Mouse (Mus musculus) forebrain, embryonic 14.5 days (tissue): ENCODE data around the gene Lrrc73. TPM values are rescaled to one million over a fixed set of nuclear protein-coding genes. Genes with fewer than 3 reads are reported as not detected.
A peak's percentile ranks its signal among the peaks of the same experiment; 100 is the strongest.

Source experiments
- ATAC-seq: fragments of 200-750 bp; cut with Nextera tagmentation; 2 replicates; pipeline ENCODE4 v1.8.0; 2017; ENCODE audit warnings: mild to moderate bottlenecking, moderate library complexity
- DNase-seq: peaks from one replicate; pipeline ENCODE4 v3.0.0-alpha.2; 2015; ENCODE audit warnings: low spot score
- H3K27ac ChIP-seq: fragments of 300-500 bp; sonication (generic); 2 replicates; pipeline ENCODE4 v1.5.1; 2014; ENCODE audit warnings: low read depth, mild to moderate bottlenecking, control low read depth, low read length, moderate library complexity
- H3K27me3 ChIP-seq: fragments of 300-500 bp; sonication (generic); replicated peaks from 2 replicates; pipeline ENCODE4 v1.6.1; 2014; ENCODE audit warnings: low read length, control low read depth, mixed read lengths; ENCODE audit not compliant: control insufficient read depth, insufficient read depth
- H3K36me3 ChIP-seq: fragments of 300-500 bp; sonication (generic); 2 replicates; pipeline ENCODE4 v1.6.1; 2014; ENCODE audit warnings: low read length, control low read depth; ENCODE audit not compliant: control insufficient read depth, insufficient read depth
- H3K4me1 ChIP-seq: fragments of 300-500 bp; sonication (generic); 2 replicates; pipeline ENCODE4 v1.6.1; 2014; ENCODE audit warnings: antibody characterized with exemption, low read length, control low read depth; ENCODE audit not compliant: control insufficient read depth, insufficient read depth
- H3K4me2 ChIP-seq: fragments of 300-500 bp; sonication (generic); 2 replicates; pipeline ENCODE4 v1.6.1; 2014; ENCODE audit warnings: mild to moderate bottlenecking, control low read depth, low read length
- H3K4me3 ChIP-seq: fragments of 300-500 bp; sonication (generic); 2 replicates; pipeline ENCODE4 v1.5.1; 2014; ENCODE audit warnings: low read depth, low read length, control low read depth
- H3K9ac ChIP-seq: fragments of 300-500 bp; sonication (generic); 2 replicates; pipeline ENCODE4 v1.6.1; 2014; ENCODE audit warnings: mild to moderate bottlenecking, low read length, control low read depth, moderate library complexity
- H3K9me3 ChIP-seq: fragments of 300-500 bp; sonication (generic); replicated peaks from 2 replicates; pipeline ENCODE4 v1.6.1; 2016; ENCODE audit warnings: low read length, control low read depth, mixed read lengths; ENCODE audit not compliant: control insufficient read depth
- WGBS: fragments of 180-500 bp; shearing (Covaris S2); extraction: QIAGEN DNeasy Blood & Tissue Kit; methylation state at CpG from one replicate; pipeline ENCODE4 v1.1.7; 2014; 5-methylcytosine and 5-hydroxymethylcytosine counted together
- polyA plus RNA-seq: library from polyadenylated mRNA; unstranded; fragments of >200 nt; fragmentation: Nextera tagmentation; extraction: Ambion mirVana; gene quantifications from 2 replicates; pipeline ENCODE4 v1.2.1, GENCODE M21; 2014

The Lrrc73 gene
- polyA plus RNA-seq, 1 experiment from 2014 or later: 9.8 TPM

GRCm38 (mm10) chr17:46275506-46275905, 22.2 kb downstream of the Lrrc73 start:
- Histone ChIP-seq H3K4me2 (no peak overlapping the region), H3K36me3 (peaks cover 55% of the 10 kb centered on the region), H3K27me3 (no peaks in the 10 kb centered on the region), H3K4me3 (no peak overlapping the region), H3K9me3 (no peaks in the 10 kb centered on the region), H3K9ac (no peak overlapping the region), H3K27ac (no peak overlapping the region), H3K4me1 (no peaks in the 10 kb centered on the region)
- WGBS: 92% methylated on average over 10 of the region's 10 CpGs
- ATAC-seq (no peak), DNase-seq (no peak)

GRCm38 (mm10) chr17:46277586-46277985, 24.3 kb downstream of the Lrrc73 start:
- Histone ChIP-seq H3K9ac (0 out of 2 replicates have a peak overlapping the region, but pooled peaks have one; percentile 13), H3K4me1 (peaks cover 10% of the 10 kb centered on the region), H3K4me2 (no peak overlapping the region), H3K9me3 (no peaks in the 10 kb centered on the region), H3K27ac (no peak overlapping the region), H3K4me3 (no peak overlapping the region), H3K36me3 (peaks cover 38% of the 10 kb centered on the region), H3K27me3 (no peaks in the 10 kb centered on the region)
- WGBS: 87% methylated on average over 4 of the region's 4 CpGs
- DNase-seq: no peak
- no peak for ATAC-seq

GRCm38 (mm10) chr17:46278011-46278765, 24.9 kb downstream of the Lrrc73 start:
- 91% methylated on average over 12 of the region's 12 CpGs for WGBS
- ATAC-seq: no peak

GRCm38 (mm10) chr17:46282483-46283123, 29.3 kb downstream of the Lrrc73 start, which contains the start of gene Tjap1:
Gene Tjap1 (minus strand): TSS chr17:46283026.
- DNase-seq: peak; percentile 94
- Histone ChIP-seq H3K9me3 (no peaks in the 10 kb centered on the region), H3K4me3 (peak within 1 kb of the TSS; percentile 59), H3K4me1 (peaks cover 13% of the 10 kb centered on the region), H3K27me3 (no peaks in the 10 kb centered on the region), H3K9ac (peak within 1 kb of the TSS; percentile 80), H3K27ac (peak within 1 kb of the TSS; percentile 35; the same call in 1 of the 2 replicates), H3K4me2 (peak within 1 kb of the TSS; percentile 72), H3K36me3 (peaks cover 15% of the 10 kb centered on the region; the same call in 1 of the 2 replicates)
- peak; percentile 99 for ATAC-seq
- 0% methylated on average over 37 of the region's 37 CpGs for WGBS

More at GRCm38 (mm10) chr17:46278011-46278765, 24.9 kb downstream of the Lrrc73 start:
- peaks cover 38% of the 10 kb centered on the region for H3K36me3 ChIP-seq
- no peak overlapping the region for H3K4me2 ChIP-seq
- H3K4me3 ChIP-seq: no peak overlapping the region
- H3K9ac ChIP-seq: no peak overlapping the region
- no peaks in the 10 kb centered on the region for H3K9me3 ChIP-seq
- no peak overlapping the region for H3K27ac ChIP-seq
- peaks cover 12% of the 10 kb centered on the region for H3K4me1 ChIP-seq
- no peak for DNase-seq
- no peaks in the 10 kb centered on the region for H3K27me3 ChIP-seq

DNA sequence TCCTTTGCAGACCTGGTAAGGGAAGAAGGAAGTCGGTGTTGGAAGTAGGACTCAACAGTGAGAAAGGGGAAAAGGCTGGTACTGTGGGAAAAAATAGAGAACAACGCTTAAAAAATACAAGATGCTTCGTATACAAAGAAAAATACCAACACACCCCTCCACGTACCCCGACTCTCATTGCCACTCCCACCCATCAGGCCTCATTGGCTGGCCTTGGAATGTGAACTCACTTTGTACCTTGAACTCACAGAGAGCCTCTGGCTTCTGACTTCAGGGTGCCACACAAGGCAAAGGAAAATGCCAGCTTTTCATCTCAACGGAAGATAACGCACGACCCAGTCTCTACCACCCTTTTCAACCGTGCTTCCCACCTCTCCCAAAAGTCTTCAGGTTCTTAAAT, 29.8 kb downstream of the Lrrc73 start:
- H3K4me1 ChIP-seq: peaks cover 13% of the 10 kb centered on the region
- H3K27me3 ChIP-seq: no peaks in the 10 kb centered on the region
- peaks cover 12% of the 10 kb centered on the region; the same call in 1 of the 2 replicates for H3K36me3 ChIP-seq
- no peak for DNase-seq
- H3K4me3 ChIP-seq: peak overlapping the region; percentile 59
- H3K27ac ChIP-seq: no peak overlapping the region
- peak; percentile 73; the same call in 1 of the 2 replicates for ATAC-seq
- H3K4me2 ChIP-seq: peak overlapping the region; percentile 72
- peak overlapping the region; percentile 80 for H3K9ac ChIP-seq
- no peaks in the 10 kb centered on the region for H3K9me3 ChIP-seq
- WGBS: 24% methylated on average over 9 of the region's 9 CpGs

DNA sequence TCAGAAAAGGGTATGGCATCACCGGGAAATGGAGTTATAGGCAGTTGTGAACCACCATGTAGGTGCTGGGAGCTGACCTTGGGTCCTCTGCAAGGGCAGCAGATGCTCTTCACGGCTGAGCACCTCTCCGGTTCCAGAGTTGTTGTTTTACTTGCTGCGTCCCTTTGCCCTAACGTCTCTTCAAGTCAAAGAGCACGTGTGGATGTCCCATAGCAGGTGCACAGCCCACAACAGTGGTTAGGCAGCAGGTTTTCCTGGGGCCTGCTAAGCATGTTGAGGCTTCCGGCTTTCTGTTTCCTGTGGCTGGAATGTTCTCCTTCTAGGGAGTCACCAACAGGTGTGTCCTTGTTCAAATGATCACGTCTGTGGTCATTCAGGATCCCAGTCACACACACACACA, 30.6 kb downstream of the Lrrc73 start:
- 80% methylated on average over 8 of the region's 8 CpGs for WGBS
- no peak for DNase-seq
- H3K4me1 ChIP-seq: peaks cover 13% of the 10 kb centered on the region

DNA sequence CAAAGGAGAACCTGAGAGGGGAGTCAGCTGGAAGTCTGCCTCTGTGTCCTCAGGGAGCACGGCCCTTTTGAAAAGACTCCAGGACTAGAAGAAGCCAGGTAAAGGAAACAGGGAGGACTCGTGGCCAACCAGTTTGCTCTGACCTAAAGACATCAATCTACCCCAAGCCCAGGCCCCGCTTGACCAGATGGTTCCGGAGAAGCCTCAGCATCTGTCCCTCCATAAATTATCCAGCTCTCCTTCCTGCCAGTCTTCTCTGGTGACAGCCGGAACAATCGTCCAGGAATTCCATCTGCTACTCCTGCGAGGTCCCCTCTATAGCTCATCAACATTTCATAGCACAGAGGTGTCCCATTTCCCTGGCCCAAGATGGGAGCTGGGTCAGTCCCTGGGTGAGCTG, 31.3 kb downstream of the Lrrc73 start:
- no peak overlapping the region for H3K9ac ChIP-seq
- no peak for DNase-seq
- no peak for ATAC-seq

More for the DNA sequence above, 30.6 kb downstream of the Lrrc73 start:
- H3K9ac ChIP-seq: no peak overlapping the region
- no peak overlapping the region for H3K4me3 ChIP-seq
- no peaks in the 10 kb centered on the region for H3K9me3 ChIP-seq
- no peak overlapping the region for H3K27ac ChIP-seq
- H3K36me3 ChIP-seq: peaks cover 4% of the 10 kb centered on the region; the same call in 1 of the 2 replicates
- ATAC-seq: no peak
- H3K4me2 ChIP-seq: no peak overlapping the region
- H3K27me3 ChIP-seq: no peaks in the 10 kb centered on the region

DNA sequence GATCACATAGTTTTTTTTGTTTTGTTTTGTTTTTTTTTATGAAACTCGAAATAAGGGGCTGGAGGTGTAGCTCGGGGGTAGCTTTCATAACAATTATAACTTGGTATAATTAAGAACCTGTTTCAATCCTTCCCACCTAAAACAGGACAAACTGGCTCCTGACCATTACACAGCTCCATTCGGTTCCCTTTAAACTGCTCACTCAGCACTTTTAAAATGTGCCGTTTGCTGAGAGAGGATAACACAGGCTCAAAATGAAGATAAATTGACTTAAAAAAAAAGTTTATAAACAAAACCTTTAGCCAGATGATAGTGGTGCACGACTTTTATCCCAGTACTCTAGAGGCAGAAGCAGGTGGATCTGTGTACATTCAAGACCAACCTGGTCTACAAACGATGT, 32.1 kb downstream of the Lrrc73 start:
- H3K27me3 ChIP-seq: no peaks in the 10 kb centered on the region
- ATAC-seq (no peak), DNase-seq (no peak)
- no peak overlapping the region for H3K9ac ChIP-seq
- H3K4me1 ChIP-seq: peaks cover 13% of the 10 kb centered on the region
- H3K4me3 ChIP-seq: no peak overlapping the region
- H3K9me3 ChIP-seq: no peaks in the 10 kb centered on the region
- 75% methylated on average over 6 of the region's 6 CpGs for WGBS
- H3K36me3 ChIP-seq: no peaks in the 10 kb centered on the region
- H3K4me2 ChIP-seq: no peak overlapping the region
- no peak overlapping the region for H3K27ac ChIP-seq

More for the DNA sequence above, 31.3 kb downstream of the Lrrc73 start:
- H3K27me3 ChIP-seq: no peaks in the 10 kb centered on the region
- H3K4me2 ChIP-seq: no peak overlapping the region
- H3K4me3 ChIP-seq: no peak overlapping the region
- H3K36me3 ChIP-seq: no peaks in the 10 kb centered on the region
- H3K27ac ChIP-seq: no peak overlapping the region
- no peaks in the 10 kb centered on the region for H3K9me3 ChIP-seq
- WGBS: 67% methylated on average over 7 of the region's 7 CpGs
- peaks cover 13% of the 10 kb centered on the region for H3K4me1 ChIP-seq

- Histone ChIP-seq H3K27me3 (no peaks in the 10 kb centered on the region), H3K4me3 (no peak overlapping the region), H3K4me2 (no peak overlapping the region), H3K27ac (no peak overlapping the region), H3K9ac (no peak overlapping the region), H3K4me1 (peaks cover 2% of the 10 kb centered on the region; the same call in 1 of the 2 replicates), H3K9me3 (no peaks in the 10 kb centered on the region), H3K36me3 (no peaks in the 10 kb centered on the region)
- ATAC-seq (no peak), DNase-seq (peak; percentile 23)
- 68% methylated on average over 11 of the region's 11 CpGs for WGBS
Observed at GRCm38 (mm10) chr17:46287678-46288095, 34.4 kb downstream of the Lrrc73 start.
